Mouse (Mus musculus): ENCODE measurements around the gene Gm37240. TPM values are rescaled to one million over a fixed set of nuclear protein-coding genes. Genes with fewer than 3 reads are reported as not detected.

The Gm37240 gene
- polyA plus RNA-seq, 1 experiment, result 1.0 TPM

- TF ChIP-seq POLR2A (IDR thresholded peaks at IDR 0.05; ENCODE audit: borderline replicate concordance, control insufficient read depth, low read depth, low read length) (no peak), CTCF (IDR thresholded peaks at IDR 0.05; ENCODE audit: control insufficient read depth, insufficient read depth, low read length) (no peak)
- no peaks in the 10 kb centered on the region for H3K4me1 ChIP-seq (ENCODE audit: control insufficient read depth, insufficient read depth, low read length)
- no peak overlapping the region for H3K27ac ChIP-seq (ENCODE audit: control insufficient read depth, insufficient read depth, low read depth, low read length, poor library complexity)
- H3K4me3 ChIP-seq (replicated peaks; ENCODE audit: control insufficient read depth, low read depth, low read length), result no peak overlapping the region
- WGBS, result 32% methylated on average over 5 of the region's 5 CpGs
Measured at GRCm38 (mm10) chr3:85482636-85483035, 404.7 kb downstream of the Gm37240 start.

- no peaks in the 10 kb centered on the region for H3K4me1 ChIP-seq (ENCODE audit: control insufficient read depth, insufficient read depth, low read length)
- H3K27ac ChIP-seq (ENCODE audit: control insufficient read depth, insufficient read depth, low read depth, low read length, poor library complexity), result no peak overlapping the region
- no peak overlapping the region for H3K4me3 ChIP-seq (replicated peaks; ENCODE audit: control insufficient read depth, low read depth, low read length)
- TF ChIP-seq CTCF (IDR thresholded peaks at IDR 0.05; ENCODE audit: control insufficient read depth, insufficient read depth, low read length) (0 out of 2 replicates have a peak, but pooled peaks have one; percentile 2), POLR2A (IDR thresholded peaks at IDR 0.05; ENCODE audit: borderline replicate concordance, control insufficient read depth, low read depth, low read length) (no peak)
- 83% methylated on average over 1 of the region's 1 CpGs for WGBS
Measured at GRCm38 (mm10) chr3:85480638-85481037, 406.7 kb downstream of the Gm37240 start.

- H3K4me1 ChIP-seq (ENCODE audit: control insufficient read depth, insufficient read depth, low read length), result no peaks in the 10 kb centered on the region
- no peak overlapping the region for H3K27ac ChIP-seq (ENCODE audit: control insufficient read depth, insufficient read depth, low read depth, low read length, poor library complexity)
- H3K4me3 ChIP-seq (replicated peaks; ENCODE audit: control insufficient read depth, low read depth, low read length), result no peak overlapping the region
- TF ChIP-seq CTCF (IDR thresholded peaks at IDR 0.05; ENCODE audit: control insufficient read depth, insufficient read depth, low read length) (no peak), POLR2A (IDR thresholded peaks at IDR 0.05; ENCODE audit: borderline replicate concordance, control insufficient read depth, low read depth, low read length) (no peak)
- 82% methylated on average over 8 of the region's 8 CpGs for WGBS
Measured at GRCm38 (mm10) chr3:85478731-85479130, 408.6 kb downstream of the Gm37240 start.

GRCm38 (mm10) chr3:85469711-85470110, 417.6 kb downstream of the Gm37240 start:
- no peak overlapping the region for H3K4me3 ChIP-seq (replicated peaks; ENCODE audit: control insufficient read depth, low read depth, low read length)
- no peaks in the 10 kb centered on the region; the same call in 1 of the 2 replicates for H3K4me1 ChIP-seq (ENCODE audit: control insufficient read depth, insufficient read depth, low read length)
- WGBS, result 72% methylated on average over 6 of the region's 6 CpGs
- TF ChIP-seq CTCF (IDR thresholded peaks at IDR 0.05; ENCODE audit: control insufficient read depth, insufficient read depth, low read length) (no peak), POLR2A (IDR thresholded peaks at IDR 0.05; ENCODE audit: borderline replicate concordance, control insufficient read depth, low read depth, low read length) (no peak)
- H3K27ac ChIP-seq (ENCODE audit: control insufficient read depth, insufficient read depth, low read depth, low read length, poor library complexity), result no peak overlapping the region

GRCm38 (mm10) chr3:85468995-85469394, 418.3 kb downstream of the Gm37240 start:
- Histone ChIP-seq H3K4me3 (replicated peaks; ENCODE audit: control insufficient read depth, low read depth, low read length) (no peak overlapping the region), H3K27ac (ENCODE audit: control insufficient read depth, insufficient read depth, low read depth, low read length, poor library complexity) (no peak overlapping the region), H3K4me1 (ENCODE audit: control insufficient read depth, insufficient read depth, low read length) (no peaks in the 10 kb centered on the region; the same call in 1 of the 2 replicates)
- TF ChIP-seq POLR2A (IDR thresholded peaks at IDR 0.05; ENCODE audit: borderline replicate concordance, control insufficient read depth, low read depth, low read length) (no peak), CTCF (IDR thresholded peaks at IDR 0.05; ENCODE audit: control insufficient read depth, insufficient read depth, low read length) (no peak)
- 75% methylated on average over 2 of the region's 2 CpGs for WGBS

GRCm38 (mm10) chr3:85465283-85466025, 421.9 kb downstream of the Gm37240 start:
- Histone ChIP-seq H3K4me3 (replicated peaks; ENCODE audit: control insufficient read depth, low read depth, low read length) (no peak overlapping the region), H3K4me1 (ENCODE audit: control insufficient read depth, insufficient read depth, low read length) (no peaks in the 10 kb centered on the region; the same call in 1 of the 2 replicates), H3K27ac (ENCODE audit: control insufficient read depth, insufficient read depth, low read depth, low read length, poor library complexity) (no peak overlapping the region)
- TF ChIP-seq POLR2A (IDR thresholded peaks at IDR 0.05; ENCODE audit: borderline replicate concordance, control insufficient read depth, low read depth, low read length) (no peak), CTCF (IDR thresholded peaks at IDR 0.05; ENCODE audit: control insufficient read depth, insufficient read depth, low read length) (no peak)
- 82% methylated on average over 10 of the region's 10 CpGs for WGBS

GRCm38 (mm10) chr3:85460021-85460420, 427.3 kb downstream of the Gm37240 start:
- H3K27ac ChIP-seq (ENCODE audit: control insufficient read depth, insufficient read depth, low read depth, low read length, poor library complexity), result no peak overlapping the region
- H3K4me1 ChIP-seq (ENCODE audit: control insufficient read depth, insufficient read depth, low read length), result no peaks in the 10 kb centered on the region
- H3K4me3 ChIP-seq (replicated peaks; ENCODE audit: control insufficient read depth, low read depth, low read length), result no peak overlapping the region
- TF ChIP-seq POLR2A (IDR thresholded peaks at IDR 0.05; ENCODE audit: borderline replicate concordance, control insufficient read depth, low read depth, low read length), result no peak
- no peak for TF ChIP-seq CTCF (IDR thresholded peaks at IDR 0.05; ENCODE audit: control insufficient read depth, insufficient read depth, low read length)
- 80% methylated on average over 6 of the region's 6 CpGs for WGBS

- TF ChIP-seq CTCF (IDR thresholded peaks at IDR 0.05; ENCODE audit: control insufficient read depth, insufficient read depth, low read length) (no peak), POLR2A (IDR thresholded peaks at IDR 0.05; ENCODE audit: borderline replicate concordance, control insufficient read depth, low read depth, low read length) (no peak)
- Histone ChIP-seq H3K4me1 (ENCODE audit: control insufficient read depth, insufficient read depth, low read length) (no peaks in the 10 kb centered on the region), H3K27ac (ENCODE audit: control insufficient read depth, insufficient read depth, low read depth, low read length, poor library complexity) (no peak overlapping the region), H3K4me3 (replicated peaks; ENCODE audit: control insufficient read depth, low read depth, low read length) (no peak overlapping the region)
- WGBS, result 60% methylated on average over 2 of the region's 2 CpGs
Measured at GRCm38 (mm10) chr3:85456983-85457382, 430.3 kb downstream of the Gm37240 start.
